Mouse (Mus musculus) heart, postnatal 0 days (tissue): ENCODE data around the gene Dhx57. TPM values are rescaled to one million over a fixed set of nuclear protein-coding genes. Genes with fewer than 3 reads are reported as not detected.
"Not testable (repeated sequence)": the region's sequence is repeated elsewhere in the genome, so short reads cannot be mapped to it uniquely, and the experiment has no call there.

Experiments used
- ATAC-seq: fragments of 200-750 bp; cut with Nextera tagmentation; 2 replicates; pipeline ENCODE4 v1.8.0; 2017; ENCODE audit warnings: low read depth, moderate number of reproducible peaks, moderate library complexity; ENCODE audit not compliant: insufficient read depth
- DNase-seq: peaks from one replicate; pipeline ENCODE4 v3.0.0-alpha.2; 2016; ENCODE audit warnings: low spot score
- H3K27ac ChIP-seq: fragments of 300-500 bp; sonication (generic); 2 replicates; pipeline ENCODE4 v1.5.1; 2014; ENCODE audit warnings: low read depth, mild to moderate bottlenecking
- H3K27me3 ChIP-seq: fragments of 300-500 bp; sonication (generic); 2 replicates; pipeline ENCODE4 v1.6.1; 2014; ENCODE audit warnings: low read length, mixed read lengths; ENCODE audit not compliant: control insufficient read depth, insufficient read depth
- H3K36me3 ChIP-seq: fragments of 300-500 bp; sonication (generic); replicated peaks from 2 replicates; pipeline ENCODE4 v1.6.1; 2014; ENCODE audit warnings: low read length, mixed read lengths; ENCODE audit not compliant: control insufficient read depth, insufficient read depth
- H3K4me1 ChIP-seq: fragments of 300-500 bp; sonication (generic); 2 replicates; pipeline ENCODE4 v1.6.1; 2014; ENCODE audit warnings: antibody characterized with exemption; ENCODE audit not compliant: control insufficient read depth, insufficient read depth
- H3K4me2 ChIP-seq: fragments of 300-500 bp; sonication (generic); 2 replicates; pipeline ENCODE4 v1.6.1; 2014; ENCODE audit warnings: low read depth, mild to moderate bottlenecking, low read length, moderate library complexity
- H3K4me3 ChIP-seq: fragments of 300-500 bp; sonication (generic); 2 replicates; pipeline ENCODE4 v1.5.1; 2014; ENCODE audit warnings: low read depth, low read length
- H3K9ac ChIP-seq: fragments of 300-500 bp; sonication (generic); replicated peaks from 2 replicates; pipeline ENCODE4 v1.6.1; 2014; ENCODE audit warnings: low read depth, low read length, mixed read lengths
- H3K9me3 ChIP-seq: fragments of 300-500 bp; sonication (generic); replicated peaks from 2 replicates; pipeline ENCODE4 v1.6.1; 2016; ENCODE audit warnings: low read length; ENCODE audit not compliant: control insufficient read depth
- CTCF ChIP-seq: IDR thresholded peaks from 2 replicates; pipeline ENCODE4 v1.5.1; 2016; ENCODE audit warnings: antibody characterized with exemption, control low read depth, low read depth
- EP300 ChIP-seq: IDR thresholded peaks from 2 replicates; pipeline ENCODE4 v1.6.1; 2016; ENCODE audit warnings: antibody characterized with exemption, low read depth
- WGBS: fragments of 180-500 bp; shearing (Covaris S2); extraction: QIAGEN DNeasy Blood & Tissue Kit; methylation state at CpG from one replicate; pipeline ENCODE4 v1.1.7; 2014; 5-methylcytosine and 5-hydroxymethylcytosine counted together
- polyA plus RNA-seq: library from polyadenylated mRNA; unstranded; fragments of >200 nt; fragmentation: Nextera tagmentation; extraction: Ambion mirVana; gene quantifications from 2 replicates; pipeline ENCODE4 v1.2.1, GENCODE M21; 2015
- total RNA-seq: library from RNA; depleted of rRNA; stranded (reverse); fragments of >200 nt; gene quantifications from 2 replicates; pipeline ENCODE4 v1.2.3, GENCODE M21; 2014; ENCODE audit warnings: low replicate concordance

Gene Dhx57
- total and polyA plus RNA-seq, 2 experiments from 2014 or later: 2.9 to 3.7 TPM

DNA sequence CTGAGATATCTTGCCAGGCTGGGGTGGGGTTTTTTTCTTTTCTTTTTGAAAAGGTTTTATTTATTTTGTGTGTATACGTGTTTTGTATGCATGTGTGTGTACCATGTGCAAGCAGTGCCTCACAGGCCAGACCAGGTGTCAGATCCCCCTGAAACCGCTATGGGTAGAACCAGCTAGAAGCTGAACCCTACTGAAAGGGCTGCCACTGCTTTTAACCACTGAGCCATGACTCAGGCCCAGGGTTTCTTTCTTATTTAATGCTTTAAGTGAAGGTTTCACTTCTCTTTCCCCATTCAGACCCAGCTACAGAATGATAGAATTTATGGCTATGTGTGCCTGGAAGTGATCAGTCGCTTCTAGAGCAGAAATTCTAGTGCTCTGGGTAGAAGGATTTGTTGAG is 53.5 kb downstream of the Dhx57 start:
- TF ChIP-seq EP300 (no peak), CTCF (no peak)
- no peak overlapping the region for H3K27ac ChIP-seq
- no peaks in the 10 kb centered on the region for H3K27me3 ChIP-seq
- H3K36me3 ChIP-seq: peaks cover 35% of the 10 kb centered on the region
- no peak overlapping the region for H3K4me2 ChIP-seq
- no peak overlapping the region for H3K4me3 ChIP-seq
- no peaks in the 10 kb centered on the region for H3K4me1 ChIP-seq
- no peak for ATAC-seq
- no peak for DNase-seq
- H3K9ac ChIP-seq: no peak overlapping the region
- no peaks in the 10 kb centered on the region for H3K9me3 ChIP-seq
- WGBS: 90% methylated on average over 3 of the region's 3 CpGs

DNA sequence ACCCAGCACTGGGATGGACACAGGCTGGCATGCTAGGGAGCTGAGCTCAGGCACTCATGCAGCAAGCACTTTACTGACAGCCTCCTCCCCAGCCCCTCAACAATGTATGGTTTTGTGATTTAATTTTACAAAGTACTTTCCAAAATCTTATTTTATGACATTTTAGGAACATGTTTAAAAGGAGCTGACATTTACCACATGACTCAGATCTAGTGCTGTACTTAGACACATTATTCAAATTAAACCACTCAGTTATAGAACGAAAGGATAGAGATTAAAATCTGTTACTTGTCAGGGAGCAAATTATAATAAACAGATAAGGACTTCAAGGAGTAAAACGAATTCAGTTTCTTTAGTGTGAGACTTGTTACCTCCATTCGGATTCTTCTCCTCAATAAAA is 54.8 kb downstream of the Dhx57 start:
- H3K9me3 ChIP-seq: no peaks in the 10 kb centered on the region
- no peaks in the 10 kb centered on the region for H3K4me1 ChIP-seq
- H3K27ac ChIP-seq: no peak overlapping the region
- H3K27me3 ChIP-seq: no peaks in the 10 kb centered on the region
- H3K9ac ChIP-seq: no peak overlapping the region
- no peak overlapping the region for H3K4me3 ChIP-seq
- WGBS: 82% methylated on average over 3 of the region's 3 CpGs
- no peak overlapping the region for H3K4me2 ChIP-seq
- peaks cover 24% of the 10 kb centered on the region for H3K36me3 ChIP-seq
- ATAC-seq: no peak
- TF ChIP-seq CTCF (no peak), EP300 (no peak)
- DNase-seq: no peak

DNA sequence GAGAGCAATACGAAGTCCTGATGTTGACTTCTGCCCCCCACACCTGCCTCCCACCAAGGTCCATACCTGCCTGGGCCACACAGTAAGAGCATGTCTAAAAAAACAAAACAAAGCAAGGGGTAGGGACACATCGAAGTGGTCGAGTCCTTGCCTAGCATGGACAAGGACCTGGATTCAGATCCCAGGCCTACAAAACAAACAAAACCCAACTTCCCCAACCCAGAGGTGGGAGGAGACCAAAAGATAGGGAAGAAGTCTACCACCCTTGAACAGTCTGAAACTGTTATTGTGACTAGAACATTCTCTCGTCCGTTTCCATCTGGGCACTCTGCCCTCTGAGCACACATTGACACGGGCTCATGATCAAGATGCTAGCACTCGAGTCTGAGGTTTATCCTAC is 55.9 kb downstream of the Dhx57 start:
- TF ChIP-seq CTCF: no peak
- no peak for TF ChIP-seq EP300
- ATAC-seq (no peak), DNase-seq (no peak)
- no peak overlapping the region for H3K9ac ChIP-seq
- no peak overlapping the region for H3K27ac ChIP-seq
- H3K4me3 ChIP-seq: no peak overlapping the region
- H3K4me2 ChIP-seq: no peak overlapping the region
- H3K4me1 ChIP-seq: no peaks in the 10 kb centered on the region
- peaks cover 16% of the 10 kb centered on the region for H3K36me3 ChIP-seq
- H3K9me3 ChIP-seq: no peaks in the 10 kb centered on the region
- H3K27me3 ChIP-seq: no peaks in the 10 kb centered on the region
- 77% methylated on average over 7 of the region's 7 CpGs for WGBS

DNA sequence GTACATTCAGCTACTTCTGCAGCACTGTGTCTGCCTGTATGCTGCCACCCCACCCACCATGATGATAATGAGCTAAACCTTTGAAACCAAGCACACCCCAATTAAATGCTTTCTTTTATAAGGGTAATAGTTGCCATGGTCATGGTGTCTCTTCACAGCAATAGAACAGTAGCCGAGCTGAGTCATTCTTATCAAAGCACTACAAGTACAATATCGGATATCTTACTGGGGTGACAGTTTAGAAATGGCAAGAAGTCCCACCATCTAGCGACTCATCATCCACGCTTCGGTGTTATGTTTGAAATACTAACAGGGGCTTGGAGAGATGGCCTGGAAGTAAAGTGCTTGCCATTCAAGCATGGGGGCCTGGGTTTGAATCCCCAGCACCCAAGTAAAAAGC is 56.4 kb downstream of the Dhx57 start:
- Histone ChIP-seq H3K9ac (no peak overlapping the region), H3K4me1 (no peaks in the 10 kb centered on the region), H3K4me2 (no peak overlapping the region), H3K36me3 (peaks cover 10% of the 10 kb centered on the region), H3K4me3 (no peak overlapping the region), H3K9me3 (no peaks in the 10 kb centered on the region), H3K27me3 (no peaks in the 10 kb centered on the region), H3K27ac (no peak overlapping the region)
- ATAC-seq (no peak), DNase-seq (no peak)
- TF ChIP-seq EP300: no peak
- TF ChIP-seq CTCF: no peak
- 87% methylated on average over 5 of the region's 5 CpGs for WGBS

- Histone ChIP-seq H3K9me3 (no peaks in the 10 kb centered on the region), H3K27me3 (no peaks in the 10 kb centered on the region), H3K4me1 (peaks cover 5% of the 10 kb centered on the region), H3K27ac (no peak overlapping the region), H3K4me3 (no peak overlapping the region), H3K36me3 (no peaks in the 10 kb centered on the region), H3K9ac (no peak overlapping the region), H3K4me2 (no peak overlapping the region)
- TF ChIP-seq CTCF (no peak), EP300 (no peak)
- no peak for DNase-seq
- peak; percentile 30; the same call in 1 of the 2 replicates for ATAC-seq
- WGBS: 61% methylated on average over 2 of the region's 2 CpGs
Measured at GRCm38 (mm10) chr17:80229396-80229795, 60.9 kb downstream of the Dhx57 start.

DNA sequence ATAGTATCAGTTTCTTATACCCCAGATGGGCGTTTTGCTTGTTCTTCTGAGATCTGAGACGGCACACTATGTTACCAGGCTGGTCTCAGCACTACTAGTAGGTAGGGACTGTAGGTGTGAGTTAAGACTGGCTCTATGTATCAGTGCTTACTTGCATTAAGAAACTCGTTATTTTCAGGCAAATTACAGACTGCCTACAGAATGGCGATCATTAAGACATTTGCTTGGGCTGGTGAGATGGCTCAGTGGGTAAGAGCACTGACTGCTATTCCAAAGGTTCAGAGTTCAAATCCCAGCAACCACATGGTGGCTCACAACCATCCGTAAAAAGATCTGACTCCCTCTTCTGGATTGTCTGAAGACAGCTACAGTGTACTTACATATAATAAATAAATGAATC is 65.1 kb downstream of the Dhx57 start:
- H3K27me3 ChIP-seq, H3K4me1 ChIP-seq, H3K9me3 ChIP-seq, DNase-seq, ATAC-seq, H3K36me3 ChIP-seq: not testable (repeated sequence)
- 40% methylated on average over 4 of the region's 5 CpGs for WGBS
- Histone ChIP-seq H3K27ac (peak overlapping the region; percentile 84; the same call in 1 of the 2 replicates), H3K4me2 (peak overlapping the region; percentile 72), H3K9ac (peak overlapping the region; percentile 68), H3K4me3 (peak overlapping the region; percentile 68)
